Mouse (Mus musculus): Measurements from ENCODE around the gene Dcaf11. TPM values are rescaled to one million over a fixed set of nuclear protein-coding genes. Genes with fewer than 3 reads are reported as not detected.

The Dcaf11 gene
- polyA plus RNA-seq (2015; fragmentation: Nextera tagmentation; extraction: Ambion mirVana): 50.0 and 50.1 TPM in 2 replicates

DNA sequence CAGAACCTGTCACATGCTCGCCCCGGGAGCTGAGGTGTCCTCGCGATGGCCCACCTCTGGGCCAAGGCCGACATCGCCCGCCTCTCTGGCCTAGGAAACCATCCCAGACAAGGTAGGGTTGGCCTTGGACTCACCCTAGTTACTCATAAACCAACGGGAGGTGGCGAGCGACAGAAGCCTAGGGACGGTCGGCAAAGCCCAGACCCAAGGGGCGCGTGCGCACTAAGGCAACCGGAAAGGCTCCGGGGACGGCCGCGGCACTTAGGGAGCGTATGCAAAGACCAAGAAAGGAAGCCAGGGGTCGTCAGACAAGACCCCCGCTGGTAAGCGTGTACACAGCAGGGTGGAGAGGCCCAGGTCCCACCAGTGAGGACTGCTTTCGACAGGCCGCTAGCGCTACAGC, at the start of gene Dcaf11:
Gene Dcaf11, plus strand, starts transcription at position 208 of the 403 bp plus-strand sequence.
- H3K27ac ChIP-seq: peak within 1 kb of the TSS; percentile 99
- peak within 1 kb of the TSS; percentile 69 for H3K9ac ChIP-seq
- H3K27me3 ChIP-seq: no peaks in the 10 kb centered on the region
- H3K4me1 ChIP-seq: peaks cover 18% of the 10 kb centered on the region
- no peaks in the 10 kb centered on the region for H3K9me3 ChIP-seq
- peak; percentile 70 for ATAC-seq (ENCODE audit: insufficient number of reproducible peaks, low FRiP score, low TSS enrichment, low read depth)
- under 1% methylated on average over 27 of the region's 27 CpGs for WGBS
- peak within 1 kb of the TSS; percentile 68 for H3K4me3 ChIP-seq
- peaks cover 16% of the 10 kb centered on the region for H3K36me3 ChIP-seq
- H3K4me2 ChIP-seq: peak within 1 kb of the TSS; percentile 78

DNA sequence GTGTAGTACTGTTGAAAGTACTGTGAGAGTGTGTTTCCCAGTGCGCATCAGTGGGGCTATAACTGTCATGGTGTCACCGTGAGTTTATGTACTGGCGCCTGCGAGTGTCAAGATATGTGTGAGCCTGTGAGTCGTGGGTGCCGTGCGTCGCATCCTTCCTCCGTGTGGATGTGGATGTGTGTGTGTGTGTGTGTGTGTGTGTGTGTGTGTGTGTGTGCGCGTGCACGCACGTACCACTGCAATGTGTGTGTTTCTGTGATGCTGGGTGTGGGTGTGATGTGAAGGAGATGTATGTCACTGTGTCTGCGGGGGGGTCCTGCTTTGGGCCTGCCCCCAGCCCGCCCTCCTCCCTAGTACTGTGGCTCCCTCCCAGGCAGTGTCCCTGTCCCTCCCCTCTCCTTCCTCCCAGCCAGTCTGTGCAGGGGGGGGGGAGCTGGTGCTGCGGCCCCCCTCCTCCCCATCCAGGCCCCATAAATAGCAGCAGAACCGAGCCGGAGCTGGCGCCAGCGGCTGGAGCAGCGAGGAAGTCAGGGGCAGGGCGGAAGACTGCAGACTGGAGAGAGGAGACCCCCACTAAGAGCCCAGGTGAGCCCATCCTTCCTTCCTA, 49.6 kb upstream of the Dcaf11 start, which contains the start of gene Cpne6:
Gene Cpne6, plus strand, starts transcription at position 321 of the 607 bp plus-strand sequence.
- WGBS: 60% methylated on average over 14 of the region's 22 CpGs
- no peak for ATAC-seq (ENCODE audit: insufficient number of reproducible peaks, low FRiP score, low TSS enrichment, low read depth)
- H3K9ac ChIP-seq: 0 out of 2 replicates have a peak within 1 kb of the TSS, but pooled peaks have one; percentile 14
- peaks cover 17% of the 10 kb centered on the region for H3K27me3 ChIP-seq
- H3K9me3 ChIP-seq: no peaks in the 10 kb centered on the region
- no peaks in the 10 kb centered on the region for H3K36me3 ChIP-seq
- no peak within 1 kb of the TSS for H3K4me3 ChIP-seq
- peaks cover 13% of the 10 kb centered on the region for H3K4me1 ChIP-seq
- H3K4me2 ChIP-seq: no peak within 1 kb of the TSS
- H3K27ac ChIP-seq: no peak within 1 kb of the TSS

- Histone ChIP-seq H3K4me2 (no peak overlapping the region), H3K4me3 (no peak overlapping the region), H3K27ac (no peak overlapping the region), H3K36me3 (no peaks in the 10 kb centered on the region), H3K9me3 (no peaks in the 10 kb centered on the region), H3K9ac (no peak overlapping the region), H3K4me1 (peaks cover 13% of the 10 kb centered on the region), H3K27me3 (peaks cover 17% of the 10 kb centered on the region)
- 52% methylated on average over 7 of the region's 7 CpGs for WGBS
- ATAC-seq (ENCODE audit: insufficient number of reproducible peaks, low FRiP score, low TSS enrichment, low read depth): 0 out of 2 replicates have a peak, but pooled peaks have one; percentile 35
Measured at GRCm38 (mm10) chr14:55511037-55511436, 48.8 kb upstream of the Dcaf11 start.

DNA sequence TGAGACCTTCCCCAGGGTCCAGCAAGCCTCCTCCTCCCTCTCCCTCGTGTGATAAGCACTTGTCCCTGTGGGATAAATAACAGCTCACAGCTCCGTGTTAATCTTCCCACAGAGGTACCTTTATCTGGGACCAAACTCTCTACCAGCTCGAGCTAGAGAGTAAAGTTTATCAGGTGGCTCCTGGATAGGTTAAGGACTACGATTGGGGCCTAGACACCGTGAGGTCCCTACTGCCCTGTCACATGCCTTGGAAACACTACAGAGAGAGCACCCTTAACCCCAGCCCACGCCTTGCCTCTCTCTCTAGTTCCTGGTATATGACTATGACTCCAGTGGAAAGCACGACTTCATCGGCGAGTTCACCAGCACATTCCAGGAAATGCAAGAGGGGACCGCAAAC, 45.9 kb upstream of the Dcaf11 start:
- Histone ChIP-seq H3K4me3 (no peak overlapping the region), H3K4me1 (peaks cover 10% of the 10 kb centered on the region), H3K9ac (no peak overlapping the region), H3K36me3 (no peaks in the 10 kb centered on the region), H3K27me3 (peaks cover 38% of the 10 kb centered on the region), H3K9me3 (no peaks in the 10 kb centered on the region), H3K27ac (no peak overlapping the region), H3K4me2 (no peak overlapping the region)
- ATAC-seq (ENCODE audit: insufficient number of reproducible peaks, low FRiP score, low TSS enrichment, low read depth): no peak
- WGBS: 58% methylated on average over 10 of the region's 10 CpGs

GRCm38 (mm10) chr14:55515846-55516245, 44.0 kb upstream of the Dcaf11 start:
- Histone ChIP-seq H3K36me3 (no peaks in the 10 kb centered on the region), H3K27ac (no peak overlapping the region), H3K27me3 (peaks cover 50% of the 10 kb centered on the region), H3K4me2 (no peak overlapping the region), H3K4me3 (no peak overlapping the region), H3K4me1 (peaks cover 9% of the 10 kb centered on the region), H3K9ac (no peak overlapping the region), H3K9me3 (no peaks in the 10 kb centered on the region)
- ATAC-seq (ENCODE audit: insufficient number of reproducible peaks, low FRiP score, low TSS enrichment, low read depth): no peak
- 83% methylated on average over 4 of the region's 4 CpGs for WGBS

DNA sequence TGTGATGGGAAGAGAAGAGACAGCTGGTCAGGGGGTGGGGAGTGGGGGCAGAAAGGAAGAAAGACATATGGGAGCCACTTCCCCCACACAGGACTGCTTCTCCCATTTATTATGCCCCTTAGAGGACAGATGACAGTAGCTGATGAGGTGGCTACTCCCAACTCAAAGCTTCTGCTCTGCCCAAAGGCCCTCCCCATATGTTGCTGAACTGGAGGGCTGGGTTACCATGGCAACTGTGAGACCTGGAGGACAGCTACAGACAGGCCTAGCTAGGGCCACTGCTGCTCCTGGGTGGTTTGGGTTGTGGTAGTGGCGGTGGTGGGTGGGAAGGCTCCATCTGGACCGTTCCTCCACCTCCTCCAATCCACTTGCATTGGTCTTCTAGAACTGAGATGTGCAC, 40.9 kb upstream of the Dcaf11 start:
- H3K27ac ChIP-seq: no peak overlapping the region
- H3K4me2 ChIP-seq: no peak overlapping the region
- H3K9ac ChIP-seq: no peak overlapping the region
- peaks cover 9% of the 10 kb centered on the region for H3K4me1 ChIP-seq
- H3K36me3 ChIP-seq: no peaks in the 10 kb centered on the region
- H3K4me3 ChIP-seq: no peak overlapping the region
- no peak for ATAC-seq (ENCODE audit: insufficient number of reproducible peaks, low FRiP score, low TSS enrichment, low read depth)
- WGBS: 34% methylated on average over 2 of the region's 2 CpGs
- no peaks in the 10 kb centered on the region for H3K9me3 ChIP-seq
- H3K27me3 ChIP-seq: peaks cover 62% of the 10 kb centered on the region

DNA sequence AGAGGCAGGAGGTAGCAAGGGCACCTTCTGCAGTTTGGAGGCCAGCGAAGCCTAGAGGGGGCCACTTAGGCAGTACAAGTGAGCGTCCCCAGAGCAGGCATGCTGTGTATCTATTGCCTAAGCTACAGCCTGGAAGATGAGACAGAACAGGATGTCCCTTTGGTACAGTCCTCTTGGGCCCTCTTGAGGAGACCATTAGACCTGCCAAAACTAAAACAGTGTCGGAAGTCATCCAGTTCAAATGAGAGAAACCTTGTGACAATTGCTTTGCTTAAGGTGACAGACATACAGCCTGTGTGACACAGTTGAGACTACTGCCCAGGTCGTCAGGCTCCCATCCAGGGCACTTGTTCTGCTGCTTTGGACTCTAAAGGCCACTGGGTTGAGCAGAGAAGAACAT, 40.2 kb upstream of the Dcaf11 start:
- Histone ChIP-seq H3K9me3 (no peaks in the 10 kb centered on the region), H3K4me3 (no peak overlapping the region), H3K27ac (no peak overlapping the region), H3K27me3 (peaks cover 65% of the 10 kb centered on the region), H3K4me2 (no peak overlapping the region), H3K4me1 (peaks cover 9% of the 10 kb centered on the region), H3K9ac (no peak overlapping the region), H3K36me3 (no peaks in the 10 kb centered on the region)
- ATAC-seq (ENCODE audit: insufficient number of reproducible peaks, low FRiP score, low TSS enrichment, low read depth): no peak
- 67% methylated on average over 4 of the region's 4 CpGs for WGBS

DNA sequence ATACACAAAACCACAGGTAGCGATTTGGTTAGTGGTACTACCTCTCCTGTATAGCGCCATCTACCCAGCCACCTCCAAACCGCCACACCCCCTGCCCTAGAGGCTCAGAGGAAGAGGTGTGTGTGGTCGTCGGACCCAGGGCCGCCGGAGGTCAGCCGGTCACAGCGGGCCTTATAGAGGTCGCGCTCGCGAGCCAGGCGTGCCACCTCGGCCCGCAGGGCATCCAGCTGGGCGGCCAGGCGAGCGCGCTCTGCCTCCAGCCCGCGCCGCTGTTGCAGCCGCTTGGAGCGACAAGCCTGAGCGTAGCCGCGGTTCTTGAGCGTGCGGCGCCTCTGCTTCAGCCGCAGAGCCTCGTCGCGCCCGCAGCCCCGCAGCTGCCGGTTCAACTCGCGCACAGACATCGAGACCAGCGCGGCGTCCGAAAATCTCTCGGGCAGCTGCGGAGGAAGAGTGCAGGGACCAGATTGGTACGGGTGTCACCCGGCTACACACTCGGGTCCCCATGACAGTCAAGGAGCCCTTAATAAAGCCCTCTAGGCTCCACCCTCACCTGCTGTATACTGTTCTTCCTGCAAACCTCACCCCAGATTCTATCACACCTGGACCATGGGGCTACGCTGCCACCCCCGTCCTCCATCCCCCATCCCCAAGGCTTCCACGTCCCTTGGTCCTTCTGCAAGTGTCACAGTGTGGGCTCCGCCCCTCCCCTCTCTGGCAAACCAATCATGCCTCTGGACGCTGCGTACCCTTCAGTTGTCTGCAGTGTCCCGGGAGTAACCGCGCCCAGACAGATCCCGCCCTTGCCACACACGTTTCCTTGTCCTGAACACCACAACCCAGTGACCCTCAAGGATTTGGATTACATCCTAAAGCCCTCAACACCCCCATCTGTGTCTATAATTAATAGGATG, 39.1 kb upstream of the Dcaf11 start:
- peak overlapping the region; percentile 46 for H3K4me3 ChIP-seq
- under 1% methylated on average over 61 of the region's 61 CpGs for WGBS
- peak overlapping the region; percentile 33; the same call in 1 of the 2 replicates for H3K9ac ChIP-seq
- peak overlapping the region; percentile 86 for H3K4me2 ChIP-seq
- ATAC-seq (ENCODE audit: insufficient number of reproducible peaks, low FRiP score, low TSS enrichment, low read depth): no peak
- H3K36me3 ChIP-seq: no peaks in the 10 kb centered on the region
- H3K9me3 ChIP-seq: no peaks in the 10 kb centered on the region
- peaks cover 65% of the 10 kb centered on the region for H3K27me3 ChIP-seq
- no peak overlapping the region for H3K27ac ChIP-seq
- peaks cover 9% of the 10 kb centered on the region for H3K4me1 ChIP-seq

GRCm38 (mm10) chr14:55524062-55524461, 35.7 kb upstream of the Dcaf11 start:
- H3K4me2 ChIP-seq: no peak overlapping the region
- H3K9me3 ChIP-seq: no peaks in the 10 kb centered on the region
- no peak overlapping the region for H3K9ac ChIP-seq
- H3K4me1 ChIP-seq: peaks cover 9% of the 10 kb centered on the region
- H3K27me3 ChIP-seq: peaks cover 42% of the 10 kb centered on the region
- no peak overlapping the region for H3K27ac ChIP-seq
- H3K4me3 ChIP-seq: no peak overlapping the region
- ATAC-seq (ENCODE audit: insufficient number of reproducible peaks, low FRiP score, low TSS enrichment, low read depth): no peak
- no peaks in the 10 kb centered on the region for H3K36me3 ChIP-seq
- WGBS: 51% methylated on average over 4 of the region's 4 CpGs

- Histone ChIP-seq H3K4me1 (peaks cover 9% of the 10 kb centered on the region), H3K27ac (no peak within 1 kb of the TSS), H3K27me3 (peaks cover 35% of the 10 kb centered on the region), H3K9me3 (no peaks in the 10 kb centered on the region), H3K4me2 (no peak within 1 kb of the TSS), H3K36me3 (no peaks in the 10 kb centered on the region), H3K9ac (no peak within 1 kb of the TSS), H3K4me3 (no peak within 1 kb of the TSS)
- WGBS: 18% methylated on average over 8 of the region's 8 CpGs
- ATAC-seq (ENCODE audit: insufficient number of reproducible peaks, low FRiP score, low TSS enrichment, low read depth): no peak
Measured at GRCm38 (mm10) chr14:55524785-55525184, 35.0 kb upstream of the Dcaf11 start, which contains the start of gene Nrl. TSS of gene Nrl (minus strand) at chr14:55524981.

GRCm38 (mm10) chr14:55526674-55527073, 33.1 kb upstream of the Dcaf11 start:
- H3K9me3 ChIP-seq: no peaks in the 10 kb centered on the region
- H3K9ac ChIP-seq: no peak overlapping the region
- H3K4me2 ChIP-seq: no peak overlapping the region
- no peak for ATAC-seq (ENCODE audit: insufficient number of reproducible peaks, low FRiP score, low TSS enrichment, low read depth)
- H3K4me1 ChIP-seq: no peaks in the 10 kb centered on the region
- no peaks in the 10 kb centered on the region for H3K36me3 ChIP-seq
- 81% methylated on average over 2 of the region's 2 CpGs for WGBS
- H3K27me3 ChIP-seq: peaks cover 17% of the 10 kb centered on the region
- no peak overlapping the region for H3K27ac ChIP-seq
- H3K4me3 ChIP-seq: no peak overlapping the region

DNA sequence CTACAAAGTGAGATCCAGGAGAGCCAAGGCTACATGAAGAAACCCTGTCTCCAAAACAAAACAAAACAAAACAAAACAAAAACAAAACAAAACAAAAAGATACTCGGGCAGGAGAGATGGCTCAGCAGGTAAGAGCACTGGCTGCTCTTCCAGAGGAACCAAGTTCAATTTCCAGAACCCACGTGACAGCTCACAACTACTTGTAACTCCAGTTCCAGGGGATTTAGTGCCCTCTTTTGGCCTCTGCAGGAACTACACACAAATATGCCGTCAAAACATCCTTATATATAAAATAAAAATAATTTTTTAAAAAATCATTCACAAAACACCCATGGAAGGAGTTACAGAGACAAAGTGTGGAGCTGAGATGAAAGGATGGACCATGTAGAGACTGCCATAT, 31.9 kb upstream of the Dcaf11 start:
- no peaks in the 10 kb centered on the region for H3K4me1 ChIP-seq
- H3K27me3 ChIP-seq: peaks cover 6% of the 10 kb centered on the region; the same call in 1 of the 2 replicates
- no peak for ATAC-seq (ENCODE audit: insufficient number of reproducible peaks, low FRiP score, low TSS enrichment, low read depth)
- H3K27ac ChIP-seq: no peak overlapping the region
- WGBS: 20% methylated on average over 3 of the region's 3 CpGs
- H3K36me3 ChIP-seq: no peaks in the 10 kb centered on the region
- no peak overlapping the region for H3K9ac ChIP-seq
- H3K4me2 ChIP-seq: no peak overlapping the region
- no peak overlapping the region for H3K4me3 ChIP-seq
- H3K9me3 ChIP-seq: no peaks in the 10 kb centered on the region

All from limb, embryonic 15.5 days (tissue).